Mouse (Mus musculus) limb, embryonic 11.5 days (tissue): Measurements from ENCODE around the gene Id2. TPM values are rescaled to one million over a fixed set of nuclear protein-coding genes. Genes with fewer than 3 reads are reported as not detected.

ENCODE experiments used
- ATAC-seq: fragments of 200-750 bp; cut with Nextera tagmentation; 2 replicates; pipeline ENCODE4 v1.8.0; 2017; ENCODE audit warnings: low read depth; ENCODE audit not compliant: insufficient number of reproducible peaks, low FRiP score, low TSS enrichment
- DNase-seq: peaks from one replicate; pipeline ENCODE4 v3.0.0-alpha.2; 2015; ENCODE audit warnings: low spot score
- H3K27ac ChIP-seq: fragments of 300-500 bp; sonication (generic); replicated peaks from 2 replicates; pipeline ENCODE4 v1.5.1; 2014; ENCODE audit warnings: low read depth, mild to moderate bottlenecking, low read length
- H3K27me3 ChIP-seq: fragments of 300-500 bp; sonication (generic); 2 replicates; pipeline ENCODE4 v1.6.1; 2014; ENCODE audit warnings: mild to moderate bottlenecking, low read length, mixed read lengths; ENCODE audit not compliant: control insufficient read depth, insufficient read depth
- H3K36me3 ChIP-seq: fragments of 300-500 bp; sonication (generic); 2 replicates; pipeline ENCODE4 v1.6.1; 2014; ENCODE audit warnings: mild to moderate bottlenecking, low read length, moderate library complexity, mixed read lengths; ENCODE audit not compliant: control insufficient read depth, insufficient read depth
- H3K4me1 ChIP-seq: fragments of 300-500 bp; sonication (generic); 2 replicates; pipeline ENCODE4 v1.6.1; 2014; ENCODE audit warnings: low read length, mixed read lengths; ENCODE audit not compliant: control insufficient read depth, insufficient read depth
- H3K4me2 ChIP-seq: fragments of 300-500 bp; sonication (generic); 2 replicates; pipeline ENCODE4 v1.6.1; 2014; ENCODE audit warnings: low read depth, mild to moderate bottlenecking, moderate library complexity; ENCODE audit not compliant: severe bottlenecking
- H3K4me3 ChIP-seq: fragments of 300-500 bp; sonication (generic); 2 replicates; pipeline ENCODE4 v1.5.1; 2014; ENCODE audit warnings: low read depth, low read length
- H3K9ac ChIP-seq: fragments of 300-500 bp; sonication (generic); 2 replicates; pipeline ENCODE4 v1.6.1; 2014; ENCODE audit warnings: mild to moderate bottlenecking, low read length
- H3K9me3 ChIP-seq: fragments of 300-500 bp; sonication (generic); 2 replicates; pipeline ENCODE4 v1.6.1; 2016; ENCODE audit warnings: low read length; ENCODE audit not compliant: control insufficient read depth
- WGBS: fragments of 180-500 bp; shearing (Covaris S2); extraction: QIAGEN DNeasy Blood & Tissue Kit; methylation state at CpG from one replicate; pipeline ENCODE4 v1.1.7; 2014; 5-methylcytosine and 5-hydroxymethylcytosine counted together
- polyA plus RNA-seq: library from polyadenylated mRNA; unstranded; fragments of >200 nt; fragmentation: Nextera tagmentation; extraction: Ambion mirVana; gene quantifications from 2 replicates; pipeline ENCODE4 v1.2.1, GENCODE M21; 2014

Gene Id2
- polyA plus RNA-seq, 1 experiment from 2014 or later, result 406 TPM

DNA sequence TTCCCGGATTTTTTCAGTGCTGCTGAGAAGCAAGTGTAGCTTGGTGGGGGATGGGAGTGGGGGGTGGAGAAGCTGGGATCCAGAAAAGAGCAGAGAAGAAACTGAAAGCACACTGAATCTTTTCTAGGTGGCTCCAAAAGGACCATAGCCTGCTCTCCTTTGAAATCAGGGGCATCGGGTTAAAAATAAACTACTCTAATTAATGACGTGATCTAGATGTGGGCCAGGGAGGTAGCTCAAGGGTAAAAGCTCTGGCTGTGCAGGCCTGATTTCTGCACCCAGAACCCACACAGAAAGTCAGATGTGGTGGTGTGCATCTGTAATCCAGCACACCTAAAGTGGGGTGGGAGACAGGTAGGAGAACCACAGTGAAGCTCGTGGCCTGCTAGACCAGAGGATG lies 30.7 kb upstream of the Id2 start:
- Histone ChIP-seq H3K4me2 (no peak overlapping the region), H3K27me3 (no peaks in the 10 kb centered on the region), H3K4me3 (no peak overlapping the region), H3K9me3 (no peaks in the 10 kb centered on the region; the same call in 1 of the 2 replicates), H3K9ac (no peak overlapping the region), H3K36me3 (no peaks in the 10 kb centered on the region), H3K27ac (0 out of 2 replicates have a peak overlapping the region, but pooled peaks have one; percentile 10), H3K4me1 (peaks cover 38% of the 10 kb centered on the region)
- no peak for DNase-seq
- no peak for ATAC-seq
- 57% methylated on average over 4 of the region's 4 CpGs for WGBS

DNA sequence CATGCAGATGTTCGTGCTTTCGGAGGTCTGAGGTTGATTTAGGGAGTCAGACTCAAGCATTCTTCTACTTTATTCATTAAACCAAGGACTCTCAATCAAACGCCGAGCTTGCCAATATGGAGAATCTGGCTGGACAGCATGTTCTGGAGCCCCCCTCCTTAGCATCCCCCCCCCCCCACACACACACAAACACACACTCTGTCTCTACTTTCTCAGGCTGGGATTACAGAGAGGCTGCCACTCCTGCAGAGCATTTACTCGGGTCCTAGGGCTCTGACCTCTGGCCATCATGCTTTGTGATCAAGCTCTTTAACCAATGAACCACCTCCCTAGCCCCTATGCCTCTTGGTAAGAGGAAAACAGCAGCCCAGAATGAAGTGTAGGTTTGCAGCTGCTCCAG lies 29.3 kb upstream of the Id2 start:
- H3K27ac ChIP-seq, result no peak overlapping the region
- H3K4me1 ChIP-seq, result peaks cover 38% of the 10 kb centered on the region
- DNase-seq (no peak), ATAC-seq (no peak)
- WGBS, result 67% methylated on average over 5 of the region's 5 CpGs
- no peak overlapping the region for H3K4me3 ChIP-seq
- H3K4me2 ChIP-seq, result no peak overlapping the region
- no peaks in the 10 kb centered on the region for H3K36me3 ChIP-seq
- no peaks in the 10 kb centered on the region; the same call in 1 of the 2 replicates for H3K9me3 ChIP-seq
- no peak overlapping the region for H3K9ac ChIP-seq
- H3K27me3 ChIP-seq, result no peaks in the 10 kb centered on the region

DNA sequence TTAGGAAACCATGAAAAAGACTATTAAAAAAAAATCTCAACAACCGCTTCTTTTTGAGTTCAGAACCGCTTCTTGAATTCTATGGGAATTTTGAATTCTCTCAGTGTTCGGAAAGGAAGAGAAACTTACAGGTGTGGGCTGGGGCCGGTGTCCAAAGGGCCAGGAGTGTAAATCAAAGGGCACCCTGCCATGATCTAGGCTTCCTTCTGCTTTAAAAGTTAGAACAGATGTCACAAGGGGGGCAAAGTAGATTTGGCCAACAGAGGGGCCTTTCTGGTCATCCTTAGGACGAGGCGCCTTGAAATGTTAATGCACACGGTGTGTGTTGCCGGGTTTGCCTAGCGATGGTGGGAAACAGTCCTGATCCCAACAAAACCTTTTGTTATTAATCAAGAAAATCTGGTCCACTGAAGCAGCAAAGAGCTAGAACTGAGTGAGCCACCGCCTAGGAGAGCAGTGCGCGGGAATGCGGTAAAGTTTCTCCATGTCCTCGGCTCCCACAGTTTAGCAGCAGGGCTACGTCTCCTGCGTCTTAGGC lies 28.4 kb upstream of the Id2 start:
- no peak overlapping the region for H3K27ac ChIP-seq
- no peak overlapping the region for H3K4me2 ChIP-seq
- no peaks in the 10 kb centered on the region for H3K36me3 ChIP-seq
- H3K4me1 ChIP-seq, result peaks cover 38% of the 10 kb centered on the region
- no peaks in the 10 kb centered on the region for H3K27me3 ChIP-seq
- peak; percentile 39 for DNase-seq
- H3K4me3 ChIP-seq, result no peak overlapping the region
- H3K9ac ChIP-seq, result no peak overlapping the region
- H3K9me3 ChIP-seq, result no peaks in the 10 kb centered on the region; the same call in 1 of the 2 replicates
- WGBS, result 28% methylated on average over 16 of the region's 16 CpGs
- no peak for ATAC-seq

DNA sequence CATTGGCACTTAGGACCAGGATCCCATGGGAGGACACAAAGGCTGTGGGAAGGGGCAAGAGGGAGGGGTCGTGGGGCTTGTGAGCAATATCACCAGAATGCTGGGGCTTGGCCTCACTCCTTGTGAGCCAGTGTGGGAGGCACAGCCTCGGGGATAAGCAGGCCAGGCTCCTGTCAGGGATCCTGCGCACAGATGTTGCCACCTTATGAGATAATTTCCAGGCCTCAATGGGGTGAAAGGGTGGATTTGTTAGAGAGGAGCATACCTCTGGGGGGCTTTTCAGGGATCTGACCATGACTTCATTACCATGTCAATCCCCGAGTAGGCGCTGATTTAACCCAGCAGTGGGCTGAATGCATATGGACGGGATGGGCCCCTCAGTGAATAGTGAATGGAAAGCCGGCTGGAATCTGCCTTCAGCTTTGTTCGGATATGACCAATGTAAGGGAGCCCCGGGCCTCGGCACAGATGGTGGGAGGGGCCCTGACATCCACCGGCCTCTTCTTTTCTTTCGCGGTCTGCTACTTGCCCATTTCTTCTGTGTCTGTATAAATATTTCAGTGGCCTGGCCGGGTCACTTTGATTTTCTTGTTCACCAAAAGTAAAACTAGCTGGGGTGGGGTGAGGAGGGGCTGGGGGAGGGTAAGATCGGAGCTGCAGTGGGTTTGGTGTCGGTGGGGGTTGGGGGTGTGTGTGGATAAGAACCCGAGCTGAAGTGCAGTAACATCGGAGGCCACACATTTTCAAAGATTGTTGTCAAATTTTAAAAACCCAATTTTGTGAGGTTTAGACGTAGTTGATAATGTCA lies 27.7 kb upstream of the Id2 start:
- Histone ChIP-seq H3K4me3 (no peak overlapping the region), H3K4me1 (peaks cover 33% of the 10 kb centered on the region), H3K9me3 (no peaks in the 10 kb centered on the region; the same call in 1 of the 2 replicates), H3K27ac (no peak overlapping the region; the same call in 1 of the 2 replicates), H3K4me2 (no peak overlapping the region), H3K9ac (no peak overlapping the region), H3K36me3 (no peaks in the 10 kb centered on the region), H3K27me3 (no peaks in the 10 kb centered on the region)
- DNase-seq, result peak; percentile 52
- ATAC-seq, result peak; percentile 53; the same call in 1 of the 2 replicates
- WGBS, result 13% methylated on average over 19 of the region's 19 CpGs

DNA sequence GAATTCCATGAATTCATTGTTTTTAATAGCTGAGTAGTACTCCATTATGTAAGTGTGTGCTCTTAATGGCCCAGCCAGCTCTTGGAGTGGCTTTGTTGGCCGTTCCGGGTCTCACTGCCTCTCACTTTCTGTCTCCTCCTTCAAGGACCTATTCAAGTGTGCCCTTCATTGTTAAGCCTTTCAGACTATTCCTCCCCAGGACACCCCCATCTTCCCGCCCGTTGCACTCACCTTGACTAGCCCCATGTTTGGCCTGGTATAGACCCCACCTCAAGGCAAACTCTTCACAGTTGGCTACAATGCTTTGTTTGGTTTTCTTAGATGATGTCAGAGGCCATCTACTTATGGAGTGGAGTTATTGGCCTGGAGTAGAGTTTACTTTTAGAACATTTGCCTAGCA lies 23.8 kb upstream of the Id2 start:
- Histone ChIP-seq H3K4me3 (no peak overlapping the region), H3K36me3 (no peaks in the 10 kb centered on the region), H3K27ac (no peak overlapping the region), H3K9ac (no peak overlapping the region), H3K4me1 (peaks cover 25% of the 10 kb centered on the region), H3K9me3 (no peaks in the 10 kb centered on the region; the same call in 1 of the 2 replicates), H3K4me2 (no peak overlapping the region), H3K27me3 (no peaks in the 10 kb centered on the region)
- WGBS, result 95% methylated on average over 4 of the region's 4 CpGs
- ATAC-seq, result no peak
- DNase-seq, result no peak

DNA sequence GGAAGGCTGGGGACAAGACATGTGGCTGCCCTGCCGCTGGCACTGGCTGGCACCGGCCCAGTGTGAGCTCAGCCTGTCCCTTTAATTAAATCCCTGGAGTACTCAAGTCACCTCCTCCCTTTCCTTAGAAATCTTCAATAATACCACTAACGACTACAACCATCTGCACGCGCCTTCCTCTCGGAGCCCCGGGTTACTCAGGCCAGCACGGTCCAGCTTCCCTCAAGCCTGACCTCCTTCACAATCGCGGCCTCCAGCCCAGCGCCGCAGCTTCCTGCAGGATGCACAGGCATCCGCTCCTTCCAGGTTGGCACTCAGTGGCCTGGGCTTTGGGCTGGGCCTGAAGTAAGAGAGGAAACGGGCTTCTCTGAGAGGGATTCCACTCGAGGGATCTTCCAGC lies 22.3 kb upstream of the Id2 start:
- no peak overlapping the region for H3K27ac ChIP-seq
- no peak for ATAC-seq
- H3K27me3 ChIP-seq, result no peaks in the 10 kb centered on the region
- no peak overlapping the region for H3K9ac ChIP-seq
- H3K4me3 ChIP-seq, result no peak overlapping the region
- WGBS, result 53% methylated on average over 15 of the region's 15 CpGs
- H3K4me2 ChIP-seq, result no peak overlapping the region
- no peaks in the 10 kb centered on the region; the same call in 1 of the 2 replicates for H3K9me3 ChIP-seq
- peaks cover 11% of the 10 kb centered on the region; the same call in 1 of the 2 replicates for H3K4me1 ChIP-seq
- no peaks in the 10 kb centered on the region for H3K36me3 ChIP-seq
- peak; percentile 38 for DNase-seq

DNA sequence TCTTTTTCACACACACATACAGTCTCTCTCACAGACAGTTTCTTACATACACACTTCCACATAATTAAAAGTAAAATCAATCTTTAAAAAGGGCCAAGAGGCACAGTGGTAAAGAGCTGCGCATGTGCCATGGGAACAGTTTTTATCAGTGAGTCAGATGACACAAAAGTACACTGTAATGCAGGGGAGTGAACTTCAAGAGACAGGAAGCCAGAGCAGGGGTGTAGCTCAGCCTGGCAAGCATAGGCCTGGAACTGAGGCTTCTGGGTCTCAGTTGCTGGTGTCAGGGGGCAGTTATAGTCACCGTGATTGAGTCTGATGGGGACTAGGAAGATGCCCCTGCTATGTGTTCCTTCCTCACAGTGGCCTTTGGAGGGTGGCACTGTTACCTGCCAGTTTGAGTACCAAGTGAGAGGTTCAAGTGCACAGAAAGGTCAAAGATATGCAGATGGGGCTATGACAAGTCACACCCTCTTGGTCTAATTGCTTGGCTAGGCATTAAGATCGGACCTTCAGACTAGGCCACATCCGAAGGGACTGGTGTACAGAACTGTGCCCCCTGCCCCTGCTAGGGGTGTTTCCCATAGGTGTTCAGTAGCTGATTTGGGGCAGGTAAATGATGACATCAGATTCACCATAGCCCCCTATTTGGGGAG lies 21.0 kb upstream of the Id2 start:
- H3K27me3 ChIP-seq, result no peaks in the 10 kb centered on the region
- no peaks in the 10 kb centered on the region for H3K36me3 ChIP-seq
- H3K27ac ChIP-seq, result no peak overlapping the region
- H3K9me3 ChIP-seq, result no peaks in the 10 kb centered on the region; the same call in 1 of the 2 replicates
- H3K9ac ChIP-seq, result no peak overlapping the region
- H3K4me3 ChIP-seq, result no peak overlapping the region
- peaks cover 6% of the 10 kb centered on the region; the same call in 1 of the 2 replicates for H3K4me1 ChIP-seq
- ATAC-seq, result no peak
- H3K4me2 ChIP-seq, result no peak overlapping the region
- 83% methylated on average over 4 of the region's 4 CpGs for WGBS
- DNase-seq, result no peak

DNA sequence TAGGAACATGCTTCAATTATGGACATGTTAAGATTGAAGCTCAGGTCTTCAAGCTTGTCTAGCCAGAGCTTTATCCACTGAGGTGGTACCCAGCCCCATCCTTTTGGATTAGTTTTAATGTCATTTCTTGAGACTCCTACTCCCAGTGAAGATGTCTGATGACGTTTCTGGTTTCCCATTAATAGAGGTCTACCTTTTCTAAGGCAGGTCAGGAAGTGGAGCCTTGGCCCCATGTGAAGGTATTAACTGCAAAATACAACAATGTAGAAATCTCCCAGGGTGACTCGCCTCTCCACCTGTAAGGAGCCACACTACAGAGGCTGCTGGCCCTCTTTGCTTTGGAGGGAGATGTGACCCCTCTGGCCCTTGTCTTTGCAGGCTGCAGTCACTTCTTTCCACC lies 19.2 kb upstream of the Id2 start:
- Histone ChIP-seq H3K4me2 (no peak overlapping the region), H3K36me3 (no peaks in the 10 kb centered on the region), H3K9me3 (no peaks in the 10 kb centered on the region), H3K27ac (no peak overlapping the region), H3K4me1 (peaks cover 6% of the 10 kb centered on the region; the same call in 1 of the 2 replicates), H3K27me3 (no peaks in the 10 kb centered on the region), H3K9ac (no peak overlapping the region), H3K4me3 (no peak overlapping the region)
- 75% methylated on average over 2 of the region's 2 CpGs for WGBS
- ATAC-seq, result no peak
- no peak for DNase-seq
